Mouse (Mus musculus) G1E (cell line): ENCODE measurements at regions not wholly inside any gene's neighbourhood (a gene's known extent, or its start where the extent isn't known, plus 50 kb on each side); places are given as distances from the start of the nearest gene placed in this dataset.

Experiments used
- CTCF ChIP-seq: IDR thresholded peaks from 2 replicates; pipeline ENCODE4 v1.5.1; 2012; ENCODE audit warnings: low read depth, low read length, inconsistent platforms, mixed read lengths
- POLR2AphosphoS5 ChIP-seq: IDR thresholded peaks from 2 replicates; pipeline ENCODE4 v1.6.1; 2012; ENCODE audit warnings: low read depth, low read length, inconsistent platforms; ENCODE audit not compliant: insufficient replicate concordance

- TF ChIP-seq CTCF (no peak), POLR2AphosphoS5 (no peak)
Measured at GRCm38 (mm10) chr2:71690277-71691161, 54.9 kb upstream of the Itga6 start.
